Mouse (Mus musculus) limb, embryonic 11.5 days (tissue): ENCODE measurements around the gene Diaph2. TPM values are rescaled to one million over a fixed set of nuclear protein-coding genes. Genes with fewer than 3 reads are reported as not detected.

Source experiments
- ATAC-seq: fragments of 200-750 bp; cut with Nextera tagmentation; 2 replicates; pipeline ENCODE4 v1.8.0; 2017; ENCODE audit warnings: low read depth; ENCODE audit not compliant: insufficient number of reproducible peaks, low FRiP score, low TSS enrichment
- DNase-seq: peaks from one replicate; pipeline ENCODE4 v3.0.0-alpha.2; 2015; ENCODE audit warnings: low spot score
- H3K27ac ChIP-seq: fragments of 300-500 bp; sonication (generic); replicated peaks from 2 replicates; pipeline ENCODE4 v1.5.1; 2014; ENCODE audit warnings: low read depth, mild to moderate bottlenecking, low read length
- H3K27me3 ChIP-seq: fragments of 300-500 bp; sonication (generic); 2 replicates; pipeline ENCODE4 v1.6.1; 2014; ENCODE audit warnings: mild to moderate bottlenecking, low read length, mixed read lengths; ENCODE audit not compliant: control insufficient read depth, insufficient read depth
- H3K36me3 ChIP-seq: fragments of 300-500 bp; sonication (generic); 2 replicates; pipeline ENCODE4 v1.6.1; 2014; ENCODE audit warnings: mild to moderate bottlenecking, low read length, moderate library complexity, mixed read lengths; ENCODE audit not compliant: control insufficient read depth, insufficient read depth
- H3K4me1 ChIP-seq: fragments of 300-500 bp; sonication (generic); 2 replicates; pipeline ENCODE4 v1.6.1; 2014; ENCODE audit warnings: low read length, mixed read lengths; ENCODE audit not compliant: control insufficient read depth, insufficient read depth
- H3K4me2 ChIP-seq: fragments of 300-500 bp; sonication (generic); 2 replicates; pipeline ENCODE4 v1.6.1; 2014; ENCODE audit warnings: low read depth, mild to moderate bottlenecking, moderate library complexity; ENCODE audit not compliant: severe bottlenecking
- H3K4me3 ChIP-seq: fragments of 300-500 bp; sonication (generic); 2 replicates; pipeline ENCODE4 v1.5.1; 2014; ENCODE audit warnings: low read depth, low read length
- H3K9ac ChIP-seq: fragments of 300-500 bp; sonication (generic); 2 replicates; pipeline ENCODE4 v1.6.1; 2014; ENCODE audit warnings: mild to moderate bottlenecking, low read length
- H3K9me3 ChIP-seq: fragments of 300-500 bp; sonication (generic); 2 replicates; pipeline ENCODE4 v1.6.1; 2016; ENCODE audit warnings: low read length; ENCODE audit not compliant: control insufficient read depth
- WGBS: fragments of 180-500 bp; shearing (Covaris S2); extraction: QIAGEN DNeasy Blood & Tissue Kit; methylation state at CpG from one replicate; pipeline ENCODE4 v1.1.7; 2014; 5-methylcytosine and 5-hydroxymethylcytosine counted together
- polyA plus RNA-seq: library from polyadenylated mRNA; unstranded; fragments of >200 nt; fragmentation: Nextera tagmentation; extraction: Ambion mirVana; gene quantifications from 2 replicates; pipeline ENCODE4 v1.2.1, GENCODE M21; 2014

The Diaph2 gene
- polyA plus RNA-seq, 1 experiment from 2014 or later, result 3.5 TPM

- no peaks in the 10 kb centered on the region for H3K27me3 ChIP-seq
- no peaks in the 10 kb centered on the region for H3K36me3 ChIP-seq
- H3K9me3 ChIP-seq, result no peaks in the 10 kb centered on the region
- H3K4me2 ChIP-seq, result no peak overlapping the region
- H3K4me3 ChIP-seq, result no peak overlapping the region
- no peak for ATAC-seq
- no peak overlapping the region for H3K27ac ChIP-seq
- 67% methylated on average over 12 of the region's 12 CpGs for whole genome bisulfite sequencing
- no peak overlapping the region for H3K9ac ChIP-seq
- no peaks in the 10 kb centered on the region for H3K4me1 ChIP-seq
- peak; percentile 19 for DNase-seq
Observed at GRCm38 (mm10) chrX:130502680-130503464, 753.3 kb downstream of the Diaph2 start.

GRCm38 (mm10) chrX:130503465-130503860, 753.9 kb downstream of the Diaph2 start:
- H3K27ac ChIP-seq, result no peak overlapping the region
- no peaks in the 10 kb centered on the region for H3K4me1 ChIP-seq
- no peak overlapping the region for H3K4me3 ChIP-seq
- no peak overlapping the region for H3K9ac ChIP-seq
- no peak for DNase-seq
- no peak overlapping the region for H3K4me2 ChIP-seq
- no peaks in the 10 kb centered on the region for H3K36me3 ChIP-seq
- 81% methylated on average over 3 of the region's 3 CpGs for WGBS
- H3K9me3 ChIP-seq, result no peaks in the 10 kb centered on the region
- no peak for ATAC-seq
- no peaks in the 10 kb centered on the region for H3K27me3 ChIP-seq

- no peak for ATAC-seq
- no peaks in the 10 kb centered on the region for H3K9me3 ChIP-seq
- H3K27me3 ChIP-seq, result no peaks in the 10 kb centered on the region
- no peak for DNase-seq
- H3K4me2 ChIP-seq, result no peak overlapping the region
- H3K9ac ChIP-seq, result no peak overlapping the region
- no peak overlapping the region for H3K27ac ChIP-seq
- no peaks in the 10 kb centered on the region for H3K4me1 ChIP-seq
- WGBS, result 38% methylated on average over 5 of the region's 5 CpGs
- H3K36me3 ChIP-seq, result no peaks in the 10 kb centered on the region
- H3K4me3 ChIP-seq, result no peak overlapping the region
Observed at GRCm38 (mm10) chrX:130505626-130506025, 756.1 kb downstream of the Diaph2 start.
